Mouse (Mus musculus) frontal cortex, postnatal 14 days (tissue): ENCODE data around the gene Dnaic1.
"Not testable (repeated sequence)": the region's sequence is repeated elsewhere in the genome, so short reads cannot be mapped to it uniquely, and the experiment has no call there.

Experiments used
- DNase-seq, 2 experiments: peaks; one replicate each; pipeline ENCODE4 v3.0.0; 2022; ENCODE audit warnings: low spot score in 2 of 2

Dnaic1 gene

GRCm38 (mm10) chr4:41663614-41664013, 94.0 kb downstream of the Dnaic1 start:
- DNase-seq: no peak

- no peak for DNase-seq
These were observed 95.0 kb downstream of the Dnaic1 start for GRCm38 (mm10) chr4:41664533-41664932.

GRCm38 (mm10) chr4:41665009-41665675, 95.6 kb downstream of the Dnaic1 start:
- no peak for DNase-seq

- DNase-seq: no peak
These were observed 97.1 kb downstream of the Dnaic1 start for GRCm38 (mm10) chr4:41666646-41667045.

GRCm38 (mm10) chr4:41670836-41671235, 101.3 kb downstream of the Dnaic1 start:
- DNase-seq: no peak

GRCm38 (mm10) chr4:41671500-41671899, 101.9 kb downstream of the Dnaic1 start:
- DNase-seq: no peak

GRCm38 (mm10) chr4:41671963-41672480, 102.4 kb downstream of the Dnaic1 start:
- DNase-seq: no peak

- no peak for DNase-seq
These were observed 103.0 kb downstream of the Dnaic1 start for GRCm38 (mm10) chr4:41672522-41672963.

- no peak for DNase-seq
These were observed 103.6 kb downstream of the Dnaic1 start for GRCm38 (mm10) chr4:41673186-41673585.

GRCm38 (mm10) chr4:41676248-41677005, 106.9 kb downstream of the Dnaic1 start:
- DNase-seq: no peak

- no peak for DNase-seq
These were observed 107.5 kb downstream of the Dnaic1 start for GRCm38 (mm10) chr4:41677006-41677629.

GRCm38 (mm10) chr4:41678863-41679262, 109.3 kb downstream of the Dnaic1 start:
- DNase-seq: no peak

- DNase-seq: no peak
These were observed 109.7 kb downstream of the Dnaic1 start for GRCm38 (mm10) chr4:41679291-41679690.

- no peak for DNase-seq
These were observed 111.6 kb downstream of the Dnaic1 start for GRCm38 (mm10) chr4:41681176-41681575.

GRCm38 (mm10) chr4:41681947-41682346, 112.4 kb downstream of the Dnaic1 start:
- no peak for DNase-seq

GRCm38 (mm10) chr4:41682789-41683188, 113.2 kb downstream of the Dnaic1 start:
- no peak for DNase-seq

GRCm38 (mm10) chr4:41683303-41683702, 113.7 kb downstream of the Dnaic1 start:
- DNase-seq: not testable (repeated sequence)

- not testable (repeated sequence) for DNase-seq
These were observed 114.8 kb downstream of the Dnaic1 start for GRCm38 (mm10) chr4:41684131-41684930.

GRCm38 (mm10) chr4:41684931-41685453, 115.4 kb downstream of the Dnaic1 start:
- not testable (repeated sequence) for DNase-seq

- DNase-seq: not testable (repeated sequence)
These were observed 116.4 kb downstream of the Dnaic1 start for GRCm38 (mm10) chr4:41685882-41686492.
